16 mouse cellular contexts compared by ENCODE assay signal in genomic region chr2:145761436-145761835, GRCm38 (mm10).
"Had no signal": no experiment of that assay in that cellular context is flagged by ENCODE, and none has a peak within 500 bp of the region (broad histone marks: within the 10 kb centered on the region; RNA-seq: fewer than 3 reads in every experiment).

No protein-coding gene starts in this region.

- H3K27me3 ChIP-seq: neural tube, embryonic 13.5 days; neural tube, embryonic 15.5 days; stomach, embryonic 15.5 days had no signal

- H3K4me3 ChIP-seq: neural tube, embryonic 13.5 days; neural tube, embryonic 15.5 days; stomach, embryonic 15.5 days had no signal

- H3K9me3 ChIP-seq: neural tube, embryonic 13.5 days; neural tube, embryonic 15.5 days; stomach, embryonic 15.5 days had no signal

- H3K27ac ChIP-seq: neural tube, embryonic 13.5 days; neural tube, embryonic 15.5 days; stomach, embryonic 15.5 days; stomach, postnatal 0 days had no signal

- DNase-seq: retina, postnatal 1 day; right cerebral cortex, adult 18-20 months; right cerebral cortex, postnatal 14 days; right cerebral cortex, postnatal 25 days; right cerebral cortex, postnatal 4 days; spleen, adult 18-20 months; thymus, adult 18-20 months; thymus, adult 2 months; thymus, postnatal 14 days; thymus, postnatal 25 days; thymus, postnatal 36 days; thymus, postnatal 4 days had no signal

- H3K4me2 ChIP-seq: neural tube, embryonic 13.5 days; neural tube, embryonic 15.5 days; stomach, embryonic 15.5 days had no signal

- H3K36me3 ChIP-seq: neural tube, embryonic 13.5 days; neural tube, embryonic 15.5 days; stomach, embryonic 15.5 days had no signal

- H3K9ac ChIP-seq: neural tube, embryonic 13.5 days; neural tube, embryonic 15.5 days; stomach, embryonic 15.5 days had no signal

- H3K4me1 ChIP-seq: neural tube, embryonic 15.5 days; stomach, embryonic 15.5 days had no signal
